Mouse (Mus musculus): ENCODE data around the gene Pak6.

- TF ChIP-seq POLR2A (IDR thresholded peaks at IDR 0.05; ENCODE audit: insufficient read depth, low read depth, low read length) = no peak
- TF ChIP-seq CTCF (IDR thresholded peaks at IDR 0.05; ENCODE audit: insufficient read depth, low read depth, low read length) = no peak
Observed at GRCm38 (mm10) chr2:118702883-118703761, 40.0 kb downstream of the Pak6 start.
